Mouse (Mus musculus): ENCODE data around the gene Satb2. TPM values are rescaled to one million over a fixed set of nuclear protein-coding genes. Genes with fewer than 3 reads are reported as not detected.

Gene Satb2
- polyA plus RNA-seq, 1 experiment, result not detected

- no peaks in the 10 kb centered on the region for H3K9me3 ChIP-seq (ENCODE audit: control insufficient read depth, low read length)
- peaks cover 80% of the 10 kb centered on the region for H3K27me3 ChIP-seq (ENCODE audit: control insufficient read depth)
- no peak overlapping the region for H3K4me3 ChIP-seq (replicated peaks)
- no peaks in the 10 kb centered on the region for H3K4me1 ChIP-seq (ENCODE audit: control insufficient read depth)
- no peak for TF ChIP-seq TAL1 (IDR thresholded peaks at IDR 0.05; ENCODE audit: low read length)
- no peak for TF ChIP-seq GATA1 (IDR thresholded peaks at IDR 0.05; ENCODE audit: low read length)
- no peaks in the 10 kb centered on the region for H3K36me3 ChIP-seq (ENCODE audit: control insufficient read depth)
Measured at GRCm38 (mm10) chr1:56983100-56983590, 4.7 kb upstream of the Satb2 start.

- peaks cover 85% of the 10 kb centered on the region for H3K27me3 ChIP-seq (ENCODE audit: control insufficient read depth)
- TF ChIP-seq GATA1 (IDR thresholded peaks at IDR 0.05; ENCODE audit: low read length) (no peak), TAL1 (IDR thresholded peaks at IDR 0.05; ENCODE audit: low read length) (no peak)
- no peak overlapping the region for H3K4me3 ChIP-seq (replicated peaks)
- H3K36me3 ChIP-seq (ENCODE audit: control insufficient read depth), result no peaks in the 10 kb centered on the region
- no peaks in the 10 kb centered on the region for H3K4me1 ChIP-seq (ENCODE audit: control insufficient read depth)
- H3K9me3 ChIP-seq (ENCODE audit: control insufficient read depth, low read length), result no peaks in the 10 kb centered on the region
Measured at GRCm38 (mm10) chr1:56982631-56983030, 4.2 kb upstream of the Satb2 start.

DNA sequence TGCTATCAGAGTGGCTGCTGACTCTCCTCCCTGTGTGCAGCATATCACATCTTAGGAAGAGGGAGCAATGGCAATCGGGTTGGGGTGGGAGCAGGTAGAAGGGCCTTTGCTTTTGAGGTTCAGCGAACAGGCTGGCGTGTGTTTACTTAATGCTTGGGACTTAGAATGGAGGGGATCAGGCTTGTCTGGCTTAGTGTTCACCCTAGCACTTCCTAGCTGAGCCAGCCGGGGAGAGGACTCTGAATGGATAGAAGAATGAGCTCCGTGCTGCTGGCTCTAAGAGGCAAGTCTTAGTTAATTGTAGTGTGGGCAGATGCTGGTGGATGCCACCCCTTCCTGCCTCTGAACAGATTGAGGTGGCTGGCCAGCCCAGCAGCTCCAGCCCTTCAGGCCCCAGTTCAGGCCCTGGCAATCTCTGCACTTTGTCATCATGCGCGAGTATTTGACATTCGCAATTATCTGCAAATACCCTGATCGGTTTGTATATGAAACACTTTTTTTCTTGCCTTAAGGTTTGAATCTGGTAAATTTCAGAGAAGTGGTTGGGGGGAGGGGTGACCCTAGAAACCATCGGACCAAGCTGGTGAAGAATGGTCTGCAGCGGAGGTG is 3.6 kb upstream of the Satb2 start:
- no peak overlapping the region for H3K4me3 ChIP-seq (replicated peaks)
- no peaks in the 10 kb centered on the region for H3K36me3 ChIP-seq (ENCODE audit: control insufficient read depth)
- no peaks in the 10 kb centered on the region for H3K9me3 ChIP-seq (ENCODE audit: control insufficient read depth, low read length)
- no peaks in the 10 kb centered on the region for H3K4me1 ChIP-seq (ENCODE audit: control insufficient read depth)
- peaks cover 91% of the 10 kb centered on the region for H3K27me3 ChIP-seq (ENCODE audit: control insufficient read depth)
- no peak for TF ChIP-seq GATA1 (IDR thresholded peaks at IDR 0.05; ENCODE audit: low read length)

- Histone ChIP-seq H3K9me3 (ENCODE audit: control insufficient read depth, low read length) (no peaks in the 10 kb centered on the region), H3K36me3 (ENCODE audit: control insufficient read depth) (no peaks in the 10 kb centered on the region), H3K4me1 (ENCODE audit: control insufficient read depth) (no peaks in the 10 kb centered on the region), H3K4me3 (replicated peaks) (no peak overlapping the region), H3K27me3 (ENCODE audit: control insufficient read depth) (peaks cover 95% of the 10 kb centered on the region)
- no peak for TF ChIP-seq GATA1 (IDR thresholded peaks at IDR 0.05; ENCODE audit: low read length)
- no peak for TF ChIP-seq TAL1 (IDR thresholded peaks at IDR 0.05; ENCODE audit: low read length)
Measured at GRCm38 (mm10) chr1:56981508-56981907, 3.1 kb upstream of the Satb2 start.

DNA sequence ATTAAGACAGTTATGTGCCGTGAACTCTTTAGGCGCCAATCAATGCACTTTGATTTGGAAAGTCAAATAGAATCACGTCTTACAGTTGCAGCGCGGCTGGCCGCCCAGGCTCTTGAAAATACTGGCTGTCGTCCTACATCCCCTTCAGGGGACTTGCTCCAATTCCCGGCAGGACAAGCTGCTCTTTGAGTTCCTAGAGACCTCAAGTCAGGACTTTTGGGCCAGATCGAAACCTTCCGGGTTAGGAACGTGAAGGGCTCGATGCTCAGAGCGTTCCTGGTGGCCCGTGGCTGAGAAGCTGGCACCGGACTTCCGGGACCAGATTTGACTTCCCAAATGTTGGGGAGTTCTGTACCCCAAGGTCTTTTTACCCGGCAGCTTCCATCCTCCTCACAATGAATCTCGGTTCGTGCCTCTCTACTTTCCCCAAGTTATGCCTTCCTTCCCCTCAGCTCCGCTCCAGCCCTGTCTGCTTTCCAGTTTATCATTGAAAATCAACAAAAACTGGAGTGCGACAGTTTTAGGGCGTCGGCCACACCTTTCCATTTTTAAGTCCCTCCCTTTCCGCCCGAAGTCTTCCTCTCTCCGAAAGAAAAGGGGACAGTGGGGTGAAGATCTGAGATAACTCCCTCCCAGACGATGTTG is 2.3 kb upstream of the Satb2 start:
- Histone ChIP-seq H3K9me3 (ENCODE audit: control insufficient read depth, low read length) (no peaks in the 10 kb centered on the region), H3K27me3 (ENCODE audit: control insufficient read depth) (peaks cover 99% of the 10 kb centered on the region), H3K36me3 (ENCODE audit: control insufficient read depth) (no peaks in the 10 kb centered on the region), H3K4me1 (ENCODE audit: control insufficient read depth) (no peaks in the 10 kb centered on the region), H3K4me3 (replicated peaks) (no peak overlapping the region)
- TF ChIP-seq GATA1 (IDR thresholded peaks at IDR 0.05; ENCODE audit: low read length) (no peak), TAL1 (IDR thresholded peaks at IDR 0.05; ENCODE audit: low read length) (no peak)

- H3K9me3 ChIP-seq (ENCODE audit: control insufficient read depth, low read length), result no peaks in the 10 kb centered on the region
- H3K4me3 ChIP-seq (replicated peaks), result no peak overlapping the region
- H3K27me3 ChIP-seq (ENCODE audit: control insufficient read depth), result peaks cover 100% of the 10 kb centered on the region
- H3K4me1 ChIP-seq (ENCODE audit: control insufficient read depth), result no peaks in the 10 kb centered on the region
- H3K36me3 ChIP-seq (ENCODE audit: control insufficient read depth), result no peaks in the 10 kb centered on the region
- no peak for TF ChIP-seq TAL1 (IDR thresholded peaks at IDR 0.05; ENCODE audit: low read length)
- TF ChIP-seq GATA1 (IDR thresholded peaks at IDR 0.05; ENCODE audit: low read length), result no peak
Measured at GRCm38 (mm10) chr1:56979531-56980395, 1.3 kb upstream of the Satb2 start.

DNA sequence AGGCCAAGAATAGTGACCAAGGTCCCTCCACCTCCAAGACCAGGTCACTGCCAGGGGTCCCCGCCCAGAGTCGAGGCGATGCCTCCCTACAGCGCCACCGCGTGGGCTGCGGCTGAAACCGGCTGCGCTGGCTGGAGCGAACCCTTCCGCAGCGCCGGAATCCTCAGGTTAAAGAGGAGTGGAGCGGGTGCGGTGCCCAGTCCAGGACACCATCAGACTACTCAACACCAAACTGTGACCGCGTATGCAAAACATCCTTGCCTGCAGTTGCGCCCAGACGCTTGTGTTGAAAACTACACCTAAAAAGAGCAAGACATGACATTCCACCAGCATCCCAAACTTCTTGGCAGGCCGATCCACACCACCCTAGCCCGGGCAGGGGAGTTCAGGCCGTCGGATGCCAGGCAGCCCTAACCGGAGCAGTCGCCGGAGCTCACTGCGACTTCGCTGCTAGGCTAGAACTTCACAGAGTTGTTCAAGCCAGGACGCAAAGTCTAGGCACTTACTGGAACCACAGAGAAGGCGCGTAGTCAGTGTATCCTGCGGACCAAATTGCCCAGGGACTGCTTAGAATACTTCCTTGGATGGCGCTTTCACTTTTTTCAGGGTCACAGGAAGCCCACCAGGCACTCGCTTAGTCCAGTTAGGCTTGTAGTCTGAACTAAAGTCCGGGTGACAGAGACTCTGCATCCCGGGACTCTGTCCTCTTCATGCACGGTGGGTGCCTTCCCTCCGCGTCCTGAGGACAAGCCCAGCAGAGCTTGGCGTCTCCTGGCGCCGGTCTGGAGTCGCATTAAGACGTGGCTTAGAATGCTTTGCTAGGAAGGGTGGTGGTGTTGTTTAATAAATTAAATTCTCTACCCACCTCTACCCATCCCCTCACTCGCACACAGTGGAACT is 999 bp downstream of the Satb2 start:
- peaks cover 100% of the 10 kb centered on the region for H3K27me3 ChIP-seq (ENCODE audit: control insufficient read depth)
- H3K4me1 ChIP-seq (ENCODE audit: control insufficient read depth), result peaks cover 1% of the 10 kb centered on the region; the same call in 1 of the 2 replicates
- H3K9me3 ChIP-seq (ENCODE audit: control insufficient read depth, low read length), result no peaks in the 10 kb centered on the region
- H3K36me3 ChIP-seq (ENCODE audit: control insufficient read depth), result no peaks in the 10 kb centered on the region
- TF ChIP-seq TAL1 (IDR thresholded peaks at IDR 0.05; ENCODE audit: low read length) (no peak), GATA1 (IDR thresholded peaks at IDR 0.05; ENCODE audit: low read length) (no peak)
- no peak overlapping the region for H3K4me3 ChIP-seq (replicated peaks)

- Histone ChIP-seq H3K36me3 (ENCODE audit: control insufficient read depth) (no peaks in the 10 kb centered on the region), H3K27me3 (ENCODE audit: control insufficient read depth) (peaks cover 100% of the 10 kb centered on the region), H3K4me1 (ENCODE audit: control insufficient read depth) (peaks cover 1% of the 10 kb centered on the region; the same call in 1 of the 2 replicates), H3K4me3 (replicated peaks) (no peak overlapping the region), H3K9me3 (ENCODE audit: control insufficient read depth, low read length) (no peaks in the 10 kb centered on the region)
- no peak for TF ChIP-seq TAL1 (IDR thresholded peaks at IDR 0.05; ENCODE audit: low read length)
- TF ChIP-seq GATA1 (IDR thresholded peaks at IDR 0.05; ENCODE audit: low read length), result no peak
Measured at GRCm38 (mm10) chr1:56976825-56977104, 1.7 kb downstream of the Satb2 start.

All from erythroblast, embryonic 14.5 days (primary cell).